Mouse (Mus musculus) CH12.LX (cell line): ENCODE measurements around the gene Nrbf2. TPM values are rescaled to one million over a fixed set of nuclear protein-coding genes. Genes with fewer than 3 reads are reported as not detected.

ENCODE experiments used
- DNase-seq: peaks from one replicate; pipeline ENCODE4 v3.0.0-alpha.2; 2013; ENCODE audit errors: extremely low read depth
- H3K27ac ChIP-seq: 2 replicates; pipeline ENCODE4 v1.5.1; 2012; ENCODE audit warnings: low read depth, mild to moderate bottlenecking, control low read depth, moderate library complexity; ENCODE audit not compliant: insufficient read depth
- H3K27me3 ChIP-seq: replicated peaks from 2 replicates; pipeline ENCODE3; 2012; ENCODE audit warnings: inconsistent platforms
- H3K36me3 ChIP-seq, 2 experiments: replicated peaks in 1 of 2; 2 replicates each; pipeline versions ENCODE3 to v1.6.1; 2012; ENCODE audit warnings: inconsistent platforms in 1 of 2, low read length in 1 of 2, mild to moderate bottlenecking in 1 of 2, mixed read lengths in 1 of 2, moderate library complexity in 1 of 2; ENCODE audit not compliant: control insufficient read depth in 1 of 2, insufficient read depth in 1 of 2
- H3K4me1 ChIP-seq, 2 experiments: 2 replicates each; pipeline ENCODE4 v1.6.1; 2012; ENCODE audit warnings: inconsistent platforms in 1 of 2, moderate library complexity in 1 of 2; ENCODE audit not compliant: insufficient read depth in 2 of 2, control insufficient read depth in 1 of 2
- H3K4me2 ChIP-seq: 2 replicates; pipeline ENCODE4 v1.6.1; 2012; ENCODE audit warnings: low read depth, mild to moderate bottlenecking, control low read depth; ENCODE audit not compliant: poor library complexity, insufficient read depth, severe bottlenecking
- H3K4me3 ChIP-seq, 3 experiments: fragments of 150-350 bp in 1 of 3; sonication (generic) in 1 of 3; replicated peaks in 1 of 3; 2 replicates each; pipeline versions ENCODE3 to v1.5.1; 2011 to 2012; ENCODE audit warnings: low read depth in 2 of 3, low read length in 2 of 3, mild to moderate bottlenecking in 2 of 3, moderate library complexity in 2 of 3, control low read depth in 1 of 3, improper control_type of control experiment in 1 of 3, inconsistent platforms in 1 of 3, mixed read lengths in 1 of 3; ENCODE audit not compliant: poor library complexity in 1 of 3
- H3K79me2 ChIP-seq: replicated peaks from 2 replicates; pipeline ENCODE4 v1.6.1; 2012; ENCODE audit warnings: mild to moderate bottlenecking, moderate library complexity; ENCODE audit not compliant: control insufficient read depth, poor library complexity, insufficient read depth, severe bottlenecking; ENCODE audit errors: extremely low read depth
- H3K9ac ChIP-seq: 2 replicates; pipeline ENCODE4 v1.6.1; 2012; ENCODE audit warnings: low read depth, mild to moderate bottlenecking, control low read depth, moderate library complexity; ENCODE audit not compliant: insufficient read depth
- H3K9me3 ChIP-seq: replicated peaks from 2 replicates; pipeline ENCODE3; 2012; ENCODE audit warnings: low read length, inconsistent platforms, mixed read lengths
- BHLHE40 ChIP-seq: IDR thresholded peaks from 2 replicates; pipeline ENCODE4 v1.6.1; 2011; ENCODE audit warnings: mild to moderate bottlenecking, low read depth, low read length, improper control_type of control experiment
- CHD1 ChIP-seq: IDR thresholded peaks from 2 replicates; pipeline ENCODE4 v1.6.1; 2012; ENCODE audit warnings: low read depth, low read length, improper control_type of control experiment, inconsistent platforms
- CHD2 ChIP-seq: IDR thresholded peaks from 2 replicates; pipeline ENCODE4 v1.6.1; 2011; ENCODE audit warnings: low read length, improper control_type of control experiment
- CTCF ChIP-seq, 2 experiments: IDR thresholded peaks in 1 of 2; conservative IDR thresholded peaks in 1 of 2; 2 replicates each; pipeline ENCODE4 v1.5.1; 2011 to 2012; ENCODE audit warnings: low read depth in 2 of 2, low read length in 2 of 2, improper control_type of control experiment in 1 of 2, inconsistent platforms in 1 of 2, mild to moderate bottlenecking in 1 of 2, moderate library complexity in 1 of 2
- E2F4 ChIP-seq: IDR thresholded peaks from 2 replicates; pipeline ENCODE4 v1.6.1; 2011; ENCODE audit warnings: low read depth, low read length, improper control_type of control experiment; ENCODE audit not compliant: insufficient replicate concordance
- ELF1 ChIP-seq: IDR thresholded peaks from 2 replicates; pipeline ENCODE4 v1.6.1; 2014; ENCODE audit warnings: low read depth, mild to moderate bottlenecking, inconsistent platforms, low read length, improper control_type of control experiment
- EP300 ChIP-seq: IDR thresholded peaks from 2 replicates; pipeline ENCODE4 v1.6.1; 2011; ENCODE audit warnings: low read length, improper control_type of control experiment
- ETS1 ChIP-seq: conservative IDR thresholded peaks from 2 replicates; pipeline ENCODE4 v1.6.1; 2012; ENCODE audit warnings: low read depth, mild to moderate bottlenecking, inconsistent platforms, low read length, improper control_type of control experiment, moderate library complexity
- GABPA ChIP-seq: IDR thresholded peaks from 2 replicates; pipeline ENCODE4 v1.6.1; 2012; ENCODE audit warnings: low read depth, low read length, improper control_type of control experiment, inconsistent platforms; ENCODE audit not compliant: insufficient replicate concordance
- IRF4 ChIP-seq: IDR thresholded peaks from 2 replicates; pipeline ENCODE4 v1.6.1; 2014; ENCODE audit warnings: low read depth, mild to moderate bottlenecking, inconsistent platforms, low read length, improper control_type of control experiment
- JUN ChIP-seq: IDR thresholded peaks from 2 replicates; pipeline ENCODE4 v1.6.1; 2011; ENCODE audit warnings: low read depth, mild to moderate bottlenecking, low read length, improper control_type of control experiment, moderate library complexity; ENCODE audit not compliant: insufficient read depth
- KAT2A ChIP-seq: IDR thresholded peaks from 2 replicates; pipeline ENCODE4 v1.6.1; 2012; ENCODE audit warnings: low read length, improper control_type of control experiment, inconsistent platforms; ENCODE audit not compliant: insufficient replicate concordance
- MAFK ChIP-seq: IDR thresholded peaks from 2 replicates; pipeline ENCODE4 v1.6.1; 2011; ENCODE audit warnings: low read length, improper control_type of control experiment; ENCODE audit not compliant: insufficient replicate concordance
- MAX ChIP-seq: IDR thresholded peaks from 2 replicates; pipeline ENCODE4 v1.6.1; 2011; ENCODE audit warnings: low read length, improper control_type of control experiment
- MAZ ChIP-seq: IDR thresholded peaks from 2 replicates; pipeline ENCODE4 v1.6.1; 2012; ENCODE audit warnings: low read depth, mild to moderate bottlenecking, inconsistent platforms, low read length, improper control_type of control experiment, moderate library complexity
- MEF2A ChIP-seq: IDR thresholded peaks from 2 replicates; pipeline ENCODE4 v1.6.1; 2014; ENCODE audit warnings: low read depth, mild to moderate bottlenecking, inconsistent platforms, low read length, improper control_type of control experiment, borderline replicate concordance
- MXI1 ChIP-seq: IDR thresholded peaks from 2 replicates; pipeline ENCODE4 v1.6.1; 2011; ENCODE audit warnings: mild to moderate bottlenecking, low read depth, low read length, improper control_type of control experiment
- MYC ChIP-seq: IDR thresholded peaks from 2 replicates; pipeline ENCODE4 v1.6.1; 2011; ENCODE audit warnings: low read depth, mild to moderate bottlenecking, improper control_type of control experiment, low read length
- NELFE ChIP-seq: IDR thresholded peaks from 2 replicates; pipeline ENCODE4 v1.6.1; 2011; ENCODE audit warnings: low read depth, low read length, improper control_type of control experiment
- NRF1 ChIP-seq: IDR thresholded peaks from 2 replicates; pipeline ENCODE4 v1.6.1; 2014; ENCODE audit warnings: low read depth, mild to moderate bottlenecking, inconsistent platforms, low read length, improper control_type of control experiment, moderate library complexity
- PAX5 ChIP-seq: IDR thresholded peaks from 2 replicates; pipeline ENCODE4 v1.6.1; 2012; ENCODE audit warnings: low read length, inconsistent platforms, mixed read lengths
- POLR2A ChIP-seq: IDR thresholded peaks from 2 replicates; pipeline ENCODE4 v1.6.1; 2011; ENCODE audit warnings: low read depth, mild to moderate bottlenecking, improper control_type of control experiment, low read length
- POLR2AphosphoS2 ChIP-seq: IDR thresholded peaks from 2 replicates; pipeline ENCODE4 v1.6.1; 2011; ENCODE audit warnings: low read depth, low read length, improper control_type of control experiment
- RAD21 ChIP-seq: IDR thresholded peaks from 2 replicates; pipeline ENCODE4 v1.6.1; 2011; ENCODE audit warnings: low read depth, mild to moderate bottlenecking, low read length, improper control_type of control experiment, moderate library complexity
- RCOR1 ChIP-seq: conservative IDR thresholded peaks from 2 replicates; pipeline ENCODE4 v1.6.1; 2012; ENCODE audit warnings: low read depth, mild to moderate bottlenecking, inconsistent platforms, low read length, improper control_type of control experiment
- SIN3A ChIP-seq: IDR thresholded peaks from 2 replicates; pipeline ENCODE4 v1.6.1; 2012; ENCODE audit warnings: low read length, improper control_type of control experiment, inconsistent platforms
- SMC3 ChIP-seq: IDR thresholded peaks from 2 replicates; pipeline ENCODE4 v1.6.1; 2011; ENCODE audit warnings: low read depth, low read length, improper control_type of control experiment
- TBP ChIP-seq: conservative IDR thresholded peaks from 2 replicates; pipeline ENCODE4 v1.6.1; 2011; ENCODE audit warnings: low read depth, low read length, improper control_type of control experiment
- TCF12 ChIP-seq: IDR thresholded peaks from 2 replicates; pipeline ENCODE4 v1.6.1; 2014; ENCODE audit warnings: low read depth, mild to moderate bottlenecking, inconsistent platforms, low read length, improper control_type of control experiment
- UBTF ChIP-seq: IDR thresholded peaks from 2 replicates; pipeline ENCODE4 v1.6.1; 2012; ENCODE audit warnings: low read depth, mild to moderate bottlenecking, inconsistent platforms, low read length, improper control_type of control experiment, moderate library complexity
- USF1 ChIP-seq: IDR thresholded peaks from 2 replicates; pipeline ENCODE4 v1.6.1; 2014; ENCODE audit warnings: low read depth, mild to moderate bottlenecking, inconsistent platforms, low read length, improper control_type of control experiment
- USF2 ChIP-seq: conservative IDR thresholded peaks from 2 replicates; pipeline ENCODE4 v1.6.1; 2011; ENCODE audit warnings: low read depth, low read length, improper control_type of control experiment
- ZC3H11A ChIP-seq: IDR thresholded peaks from 2 replicates; pipeline ENCODE4 v1.6.1; 2012; ENCODE audit warnings: low read depth, mild to moderate bottlenecking, inconsistent platforms, low read length, improper control_type of control experiment
- ZKSCAN1 ChIP-seq: IDR thresholded peaks from 2 replicates; pipeline ENCODE4 v1.6.1; 2012; ENCODE audit warnings: low read depth, inconsistent platforms, low read length, improper control_type of control experiment, borderline replicate concordance
- ZMIZ1 ChIP-seq: IDR thresholded peaks from 2 replicates; pipeline ENCODE4 v1.6.1; 2012; ENCODE audit warnings: low read depth, mild to moderate bottlenecking, inconsistent platforms, low read length, improper control_type of control experiment
- ZNF384 ChIP-seq: IDR thresholded peaks from 2 replicates; pipeline ENCODE4 v1.6.1; 2012; ENCODE audit warnings: low read depth, low read length, improper control_type of control experiment, inconsistent platforms
- dilution Hi-C: fragments of 300-500 bp; cut with MboI; formaldehyde crosslinking; loops from 2 replicates; pipeline ENCODE4 v1.14.3; 2020; ENCODE audit warnings: low sequenced_read_pairs; ENCODE audit not compliant: extremely low pct_unique_long_range_greater_than_20kb, extremely low pct_ligation_motif_present
- in situ Hi-C: fragments of 300-500 bp; cut with MboI; formaldehyde crosslinking; loops from 3 replicates; pipeline ENCODE4 v1.14.3; 2019; ENCODE audit warnings: low sequenced_read_pairs, low pct_ligation_motif_present, low pct_unique_long_range_greater_than_20kb, mixed read lengths
- polyA plus RNA-seq: library from polyadenylated mRNA; unstranded; fragments of >175 nt; gene quantifications from 2 replicates; pipeline ENCODE4 v1.2.1, GENCODE M21; 2012; ENCODE audit warnings: low read depth; ENCODE audit not compliant: insufficient read length
- total RNA-seq, 2 experiments: library from RNA; depleted of rRNA; stranded (reverse); fragments of 300-350 nt in 1 of 2; fragments of >200 nt in 1 of 2; gene quantifications; 2 replicates each; pipeline ENCODE4 v1.2.3; 2012 to 2014

Gene Nrbf2
- total and polyA plus RNA-seq, 3 experiments = 16.6 to 33.0 (median 17.8) TPM

DNA sequence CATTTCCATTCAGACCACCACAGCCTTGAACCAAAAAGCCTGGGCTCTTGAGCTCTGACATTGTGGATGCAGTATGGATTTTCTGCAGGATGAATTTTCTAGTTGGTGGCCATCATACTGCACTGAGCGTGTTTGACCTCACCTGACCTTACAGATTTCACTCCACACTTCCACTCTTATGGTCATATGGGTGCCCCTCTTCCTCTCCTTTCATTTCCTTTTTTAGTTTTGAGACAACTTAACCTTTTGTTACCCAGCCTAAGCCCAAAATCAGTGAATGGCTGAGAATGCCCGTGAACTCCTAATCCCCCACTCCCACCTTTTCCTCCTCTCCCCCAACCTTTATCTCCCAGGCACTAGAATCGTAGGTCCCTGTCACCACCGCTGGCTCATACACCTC lies 5.5 kb upstream of the Nrbf2 start (continued):
- TF ChIP-seq MAFK (no peak), UBTF (no peak), SMC3 (no peak), USF2 (no peak), KAT2A (no peak), POLR2AphosphoS2 (no peak), ELF1 (no peak)
- TF ChIP-seq, all 38 proteins: peak for 10

DNA sequence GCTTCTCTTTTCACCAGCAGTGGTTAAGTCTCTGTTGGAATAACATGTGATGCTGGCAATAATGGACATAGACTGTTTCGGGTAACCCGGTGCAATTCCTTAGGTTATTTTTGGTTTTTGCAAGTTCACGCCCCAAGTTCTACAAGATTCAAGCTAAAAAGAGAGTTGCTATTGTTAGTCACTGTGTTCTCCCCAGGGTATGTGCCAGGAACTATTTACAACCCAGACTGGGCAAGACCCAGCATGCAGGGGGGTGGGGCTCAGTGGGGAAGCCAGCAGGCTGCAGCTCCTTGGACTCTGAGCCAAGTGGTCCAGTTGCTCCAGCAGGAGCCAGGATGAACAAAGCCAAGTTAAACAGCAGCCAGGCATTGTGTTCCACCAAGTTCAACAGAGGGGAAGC lies 2.8 kb upstream of the Nrbf2 start:
- Histone ChIP-seq H3K4me1 (peaks cover 23 to 53% of the 10 kb centered on the region in 2 experiments; a peak in 3 of 4 replicates), H3K9ac (no peak overlapping the region; the same call in 1 of the 2 replicates)
- DNase-seq = peak; percentile 88
- no peak for TF ChIP-seq GABPA
- TF ChIP-seq KAT2A = peak; percentile 75; the same call in 1 of the 2 replicates
- TF ChIP-seq NRF1 = no peak; the same call in 1 of the 2 replicates
- TF ChIP-seq ZMIZ1 = no peak
- TF ChIP-seq ELF1 = peak; percentile 56; the same call in 1 of the 2 replicates
- peak; percentile 92 for TF ChIP-seq SIN3A
- TF ChIP-seq PAX5 = no peak
- TF ChIP-seq MAZ = peak; percentile 89; the same call in 1 of the 2 replicates
- TF ChIP-seq MEF2A = peak; percentile 100
- peak; percentile 83 for TF ChIP-seq MAFK
- peak; percentile 96 for TF ChIP-seq ETS1
- TF ChIP-seq E2F4 = no peak
- TF ChIP-seq CHD2 = peak; percentile 90
- no peak for TF ChIP-seq ZC3H11A
- TF ChIP-seq USF1 = peak; percentile 34
- TF ChIP-seq MXI1 = no peak; the same call in 1 of the 2 replicates
- no peak for TF ChIP-seq POLR2A
- TF ChIP-seq POLR2AphosphoS2 = no peak
- 0 out of 2 replicates have a peak, but pooled peaks have one; percentile 54 for TF ChIP-seq NELFE
- TF ChIP-seq UBTF = 0 out of 2 replicates have a peak, but pooled peaks have one; percentile 65
- TF ChIP-seq TBP = no peak
- TF ChIP-seq BHLHE40 = peak; percentile 89
- peak; percentile 28; the same call in 1 of the 2 replicates for TF ChIP-seq JUN
- TF ChIP-seq CTCF (conservative IDR thresholded peaks at IDR 0.05 in 1 of 2, IDR thresholded peaks at IDR 0.05 in 1 of 2; ENCODE audit: low read depth in 2 of 2, low read length in 2 of 2) = no peak
- no peak for TF ChIP-seq SMC3
- no peak for TF ChIP-seq ZKSCAN1
- TF ChIP-seq EP300 = peak; percentile 94
- peak; percentile 44 for TF ChIP-seq ZNF384
- TF ChIP-seq USF2 = no peak; the same call in 1 of the 2 replicates
- TF ChIP-seq TCF12 = peak; percentile 93
- peak; percentile 100 for TF ChIP-seq CHD1
- TF ChIP-seq MYC = peak; percentile 63; the same call in 1 of the 2 replicates
- no peak for TF ChIP-seq RAD21
- TF ChIP-seq MAX = peak; percentile 84
- TF ChIP-seq RCOR1 = peak; percentile 89
- TF ChIP-seq IRF4 = peak; percentile 91

More for the DNA sequence above, 2.8 kb upstream of the Nrbf2 start:
- Histone ChIP-seq H3K27ac (peak overlapping the region; percentile 85), H3K4me3 (no peak overlapping the region), H3K36me3 (peaks cover 0 to 3% of the 10 kb centered on the region in 2 experiments), H3K4me2 (peak overlapping the region; percentile 70), H3K9me3 (no peaks in the 10 kb centered on the region), H3K79me2 (peaks cover 21% of the 10 kb centered on the region), H3K27me3 (no peaks in the 10 kb centered on the region)
- dilution Hi-C loops (no loop called here), in situ Hi-C loops (no loop called here)
